Mouse (Mus musculus) CH12.LX (cell line): ENCODE measurements around the gene Vcan.

Experiments used
- CTCF ChIP-seq, 2 experiments: IDR thresholded peaks in 1 of 2; conservative IDR thresholded peaks in 1 of 2; 2 replicates each; pipeline ENCODE4 v1.5.1; 2011 to 2012; ENCODE audit warnings: low read depth in 2 of 2, low read length in 2 of 2, improper control_type of control experiment in 1 of 2, inconsistent platforms in 1 of 2, mild to moderate bottlenecking in 1 of 2, moderate library complexity in 1 of 2
- GABPA ChIP-seq: IDR thresholded peaks from 2 replicates; pipeline ENCODE4 v1.6.1; 2012; ENCODE audit warnings: low read depth, low read length, improper control_type of control experiment, inconsistent platforms; ENCODE audit not compliant: insufficient replicate concordance
- HCFC1 ChIP-seq: IDR thresholded peaks from 2 replicates; pipeline ENCODE4 v1.6.1; 2012; ENCODE audit warnings: low read depth, mild to moderate bottlenecking, inconsistent platforms, low read length, improper control_type of control experiment
- JUND ChIP-seq: conservative IDR thresholded peaks from 2 replicates; pipeline ENCODE4 v1.6.1; 2011; ENCODE audit warnings: low read depth, low read length, improper control_type of control experiment
- KAT2A ChIP-seq: IDR thresholded peaks from 2 replicates; pipeline ENCODE4 v1.6.1; 2012; ENCODE audit warnings: low read length, improper control_type of control experiment, inconsistent platforms; ENCODE audit not compliant: insufficient replicate concordance
- MAFK ChIP-seq: IDR thresholded peaks from 2 replicates; pipeline ENCODE4 v1.6.1; 2011; ENCODE audit warnings: low read length, improper control_type of control experiment; ENCODE audit not compliant: insufficient replicate concordance
- MAZ ChIP-seq: IDR thresholded peaks from 2 replicates; pipeline ENCODE4 v1.6.1; 2012; ENCODE audit warnings: low read depth, mild to moderate bottlenecking, inconsistent platforms, low read length, improper control_type of control experiment, moderate library complexity
- POLR2A ChIP-seq: IDR thresholded peaks from 2 replicates; pipeline ENCODE4 v1.6.1; 2011; ENCODE audit warnings: low read depth, mild to moderate bottlenecking, improper control_type of control experiment, low read length
- POLR2AphosphoS2 ChIP-seq: IDR thresholded peaks from 2 replicates; pipeline ENCODE4 v1.6.1; 2011; ENCODE audit warnings: low read depth, low read length, improper control_type of control experiment
- RCOR1 ChIP-seq: conservative IDR thresholded peaks from 2 replicates; pipeline ENCODE4 v1.6.1; 2012; ENCODE audit warnings: low read depth, mild to moderate bottlenecking, inconsistent platforms, low read length, improper control_type of control experiment
- USF1 ChIP-seq: IDR thresholded peaks from 2 replicates; pipeline ENCODE4 v1.6.1; 2014; ENCODE audit warnings: low read depth, mild to moderate bottlenecking, inconsistent platforms, low read length, improper control_type of control experiment
- USF2 ChIP-seq: conservative IDR thresholded peaks from 2 replicates; pipeline ENCODE4 v1.6.1; 2011; ENCODE audit warnings: low read depth, low read length, improper control_type of control experiment
- ZKSCAN1 ChIP-seq: IDR thresholded peaks from 2 replicates; pipeline ENCODE4 v1.6.1; 2012; ENCODE audit warnings: low read depth, inconsistent platforms, low read length, improper control_type of control experiment, borderline replicate concordance
- ZNF384 ChIP-seq: IDR thresholded peaks from 2 replicates; pipeline ENCODE4 v1.6.1; 2012; ENCODE audit warnings: low read depth, low read length, improper control_type of control experiment, inconsistent platforms

DNA sequence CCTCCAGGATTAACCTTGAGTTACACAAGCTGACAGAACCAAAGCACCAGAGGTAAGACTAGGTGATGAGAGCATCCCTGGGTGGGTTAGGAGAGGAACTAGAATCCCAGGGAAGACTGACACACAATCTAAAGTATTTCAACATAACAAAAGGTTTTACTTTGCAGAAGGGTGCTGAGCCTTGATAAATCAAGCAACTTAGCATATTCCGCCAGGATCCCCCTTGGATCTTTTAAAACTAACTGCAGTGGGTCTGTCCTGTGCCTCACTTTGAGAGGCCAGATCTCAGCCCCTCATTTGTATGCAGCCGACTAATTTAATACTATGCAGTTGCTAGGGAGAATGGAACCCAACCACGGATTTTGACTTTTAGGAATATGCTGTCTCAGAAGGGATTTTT is 38.0 kb upstream of the Vcan start:
- no peak for TF ChIP-seq CTCF (conservative IDR thresholded peaks at IDR 0.05 in 1 of 2, IDR thresholded peaks at IDR 0.05 in 1 of 2; ENCODE audit: low read depth in 2 of 2, low read length in 2 of 2)
- no peak for TF ChIP-seq ZNF384
- TF ChIP-seq MAZ, result no peak
- no peak for TF ChIP-seq USF1
- TF ChIP-seq JUND, result no peak
- TF ChIP-seq POLR2AphosphoS2, result no peak
- TF ChIP-seq POLR2A, result no peak
- TF ChIP-seq HCFC1, result no peak
- TF ChIP-seq RCOR1, result no peak
- TF ChIP-seq MAFK, result no peak
- TF ChIP-seq USF2, result no peak
- no peak for TF ChIP-seq GABPA
- TF ChIP-seq ZKSCAN1, result no peak
- no peak for TF ChIP-seq KAT2A
